Mouse (Mus musculus) midbrain, embryonic 13.5 days (tissue): ENCODE data around the gene Polh. TPM values are rescaled to one million over a fixed set of nuclear protein-coding genes. Genes with fewer than 3 reads are reported as not detected.

ENCODE experiments used
- ATAC-seq: fragments of 200-750 bp; cut with Nextera tagmentation; 2 replicates; pipeline ENCODE4 v1.8.0; 2017; ENCODE audit warnings: mild to moderate bottlenecking, moderate TSS enrichment, moderate library complexity
- H3K27ac ChIP-seq: fragments of 300-500 bp; sonication (generic); 2 replicates; pipeline ENCODE4 v1.5.1; 2015; ENCODE audit warnings: inconsistent platforms, mild to moderate bottlenecking, moderate library complexity
- H3K27me3 ChIP-seq: fragments of 300-500 bp; sonication (generic); 2 replicates; pipeline ENCODE4 v1.6.1; 2015; ENCODE audit warnings: mild to moderate bottlenecking, inconsistent platforms
- H3K36me3 ChIP-seq: fragments of 300-500 bp; sonication (generic); 2 replicates; pipeline ENCODE4 v1.6.1; 2015; ENCODE audit warnings: mild to moderate bottlenecking, inconsistent platforms
- H3K4me1 ChIP-seq: fragments of 300-500 bp; sonication (generic); replicated peaks from 2 replicates; pipeline ENCODE4 v1.6.1; 2015; ENCODE audit warnings: inconsistent platforms
- H3K4me2 ChIP-seq: fragments of 300-500 bp; sonication (generic); replicated peaks from 2 replicates; pipeline ENCODE4 v1.6.1; 2015; ENCODE audit warnings: moderate library complexity, mild to moderate bottlenecking, inconsistent platforms
- H3K4me3 ChIP-seq: fragments of 300-500 bp; sonication (generic); replicated peaks from 2 replicates; pipeline ENCODE4 v1.5.1; 2015; ENCODE audit warnings: mild to moderate bottlenecking, inconsistent platforms
- H3K9ac ChIP-seq: fragments of 300-500 bp; sonication (generic); replicated peaks from 2 replicates; pipeline ENCODE4 v1.6.1; 2015; ENCODE audit warnings: mild to moderate bottlenecking, inconsistent platforms
- H3K9me3 ChIP-seq: fragments of 300-500 bp; sonication (generic); 2 replicates; pipeline ENCODE4 v1.6.1; 2016; ENCODE audit warnings: mild to moderate bottlenecking, inconsistent platforms
- WGBS: fragments of 180-500 bp; shearing (Covaris S2); methylation state at CpG from one replicate; pipeline ENCODE4 v1.1.7; 2015; 5-methylcytosine and 5-hydroxymethylcytosine counted together
- polyA plus RNA-seq: library from polyadenylated mRNA; unstranded; fragments of >200 nt; fragmentation: Nextera tagmentation; extraction: Ambion mirVana; gene quantifications from 2 replicates; pipeline ENCODE4 v1.2.1, GENCODE M21; 2015

Gene Polh
- polyA plus RNA-seq, 1 experiment from 2014 or later, result 9.4 TPM

DNA sequence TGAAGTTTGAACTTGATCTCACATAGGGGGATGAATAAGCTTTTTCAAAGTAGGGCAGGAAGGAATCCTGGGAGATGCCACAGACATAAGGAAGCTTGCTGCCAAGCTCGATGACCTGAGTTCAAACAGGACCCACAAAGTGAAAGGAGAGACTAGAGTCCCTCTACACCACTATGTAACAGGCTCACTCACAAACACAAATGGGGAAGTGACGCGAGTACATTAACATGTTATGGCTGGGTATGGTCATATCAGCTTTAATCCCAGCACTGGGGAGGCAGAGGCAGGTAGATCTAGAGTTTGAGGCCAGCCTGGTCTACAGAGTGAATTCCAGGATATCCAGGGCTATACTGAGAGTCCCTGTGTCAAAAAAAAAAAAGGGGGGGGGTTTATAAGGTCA is 48.1 kb downstream of the Polh start:
- Histone ChIP-seq H3K36me3 (0 out of 2 replicates have a peak, but pooled peaks cover 4% of the 10 kb centered on the region), H3K9ac (no peak overlapping the region), H3K4me2 (peak overlapping the region; percentile 85; the same call in 1 of the 2 replicates), H3K4me3 (no peak overlapping the region), H3K9me3 (no peaks in the 10 kb centered on the region), H3K4me1 (peaks cover 10% of the 10 kb centered on the region), H3K27me3 (no peaks in the 10 kb centered on the region), H3K27ac (no peak overlapping the region)
- no peak for ATAC-seq
- 98% methylated on average over 3 of the region's 3 CpGs for WGBS

DNA sequence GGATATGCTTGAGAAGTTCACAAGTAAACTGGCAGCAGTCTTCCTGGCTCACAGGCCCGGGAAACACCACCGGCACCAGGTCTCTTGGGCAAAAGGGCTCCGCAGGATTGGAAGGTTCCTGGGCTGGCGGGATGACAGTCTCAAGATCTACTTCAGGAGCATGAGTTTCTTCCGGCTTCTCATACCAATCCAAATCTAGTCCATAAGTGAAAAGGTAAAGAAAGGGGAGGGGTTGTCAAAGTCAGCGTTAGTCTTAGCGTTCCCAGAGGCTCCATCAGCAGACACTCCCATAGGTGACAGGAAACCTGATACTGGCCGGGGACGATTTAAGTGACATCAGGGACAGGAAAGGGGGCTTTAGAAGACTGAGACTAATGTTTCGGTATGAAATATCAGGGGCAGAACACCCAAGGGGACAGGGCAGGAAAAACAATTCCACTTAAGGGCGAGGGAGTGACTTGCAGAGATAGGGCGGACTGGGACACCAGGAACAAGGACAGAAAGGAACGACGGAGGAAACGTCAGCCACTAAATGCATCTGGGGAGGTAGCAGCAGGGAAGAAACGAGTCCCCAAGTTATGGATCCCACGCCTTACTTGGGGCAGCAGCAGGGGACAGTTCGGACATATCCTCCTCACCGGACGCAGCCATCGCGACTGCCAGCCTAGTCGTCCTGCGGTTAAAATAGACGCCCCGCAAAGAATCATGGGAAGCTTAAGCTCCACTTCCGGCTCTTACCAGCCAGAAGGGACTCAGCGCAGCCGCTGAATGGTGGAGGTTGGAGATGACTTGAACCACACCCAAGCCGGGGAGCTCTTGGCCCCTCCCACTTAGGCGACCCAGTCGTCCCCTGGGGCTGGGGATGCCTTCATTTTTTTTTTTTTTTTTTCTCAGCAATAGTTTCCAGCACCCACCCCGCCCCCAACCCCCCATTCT is 49.3 kb downstream of the Polh start, which contains the start of gene Mad2l1bp:
Mad2l1bp (minus strand) TSS at position 707 of the 936 bp plus-strand sequence.
- 0 out of 2 replicates have a peak within 1 kb of the TSS, but pooled peaks have one; percentile 62 for H3K27ac ChIP-seq
- H3K9ac ChIP-seq, result peak within 1 kb of the TSS; percentile 74
- H3K9me3 ChIP-seq, result no peaks in the 10 kb centered on the region
- H3K27me3 ChIP-seq, result no peaks in the 10 kb centered on the region
- peak within 1 kb of the TSS; percentile 85 for H3K4me2 ChIP-seq
- peak; percentile 91 for ATAC-seq
- WGBS, result 9% methylated on average over 33 of the region's 33 CpGs
- H3K4me3 ChIP-seq, result peak within 1 kb of the TSS; percentile 70
- H3K36me3 ChIP-seq, result peaks cover 15% of the 10 kb centered on the region
- peaks cover 10% of the 10 kb centered on the region for H3K4me1 ChIP-seq

DNA sequence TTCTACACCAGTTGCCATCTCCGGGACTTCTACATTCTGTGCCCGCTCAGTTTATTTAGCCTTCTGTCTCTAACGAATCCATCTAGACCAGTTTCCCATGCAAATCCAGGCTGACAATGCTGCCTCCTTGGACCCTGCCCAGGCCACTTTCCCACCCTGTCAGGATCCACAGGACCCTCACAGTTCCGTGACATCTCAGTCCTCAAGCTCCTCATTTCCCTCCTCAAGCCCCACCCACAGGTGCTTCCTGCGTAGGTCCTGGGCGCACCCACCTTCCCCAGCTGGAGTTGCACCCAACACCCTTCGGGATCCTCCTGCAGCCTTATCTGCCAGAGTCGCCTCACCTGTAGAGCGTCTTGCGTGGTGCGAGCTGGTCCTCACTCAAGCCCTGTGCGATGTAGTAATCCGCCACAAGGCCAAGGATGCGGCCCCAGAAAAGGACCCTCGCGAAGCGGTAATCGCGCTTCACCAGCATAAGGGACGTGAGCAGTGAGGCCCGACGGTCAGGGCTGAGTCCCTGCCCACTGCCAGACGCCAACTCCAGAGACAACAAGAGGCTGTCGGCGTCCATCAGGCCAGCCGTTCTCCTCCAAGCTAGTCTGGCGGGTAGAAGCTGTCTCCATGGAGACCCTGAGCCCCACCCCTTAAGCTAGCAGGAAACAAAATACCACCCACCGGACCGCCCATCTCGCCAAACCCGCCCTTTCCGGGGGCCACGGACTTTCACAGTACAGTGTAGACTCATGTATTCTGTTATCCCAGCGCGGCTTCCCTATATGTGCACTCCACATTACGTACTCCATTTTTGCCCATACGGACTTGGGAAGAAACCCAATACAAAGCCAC is 58.6 kb downstream of the Polh start, which contains the start of gene Rsph9:
Rsph9 (minus strand) TSS at position 639 of the 846 bp plus-strand sequence.
- WGBS, result 5% methylated on average over 37 of the region's 37 CpGs
- Histone ChIP-seq H3K27ac (no peak within 1 kb of the TSS), H3K9ac (peak within 1 kb of the TSS; percentile 66), H3K9me3 (no peaks in the 10 kb centered on the region), H3K27me3 (no peaks in the 10 kb centered on the region), H3K4me2 (peak within 1 kb of the TSS; percentile 69), H3K4me1 (peaks cover 15% of the 10 kb centered on the region), H3K4me3 (peak within 1 kb of the TSS; percentile 48), H3K36me3 (peaks cover 31% of the 10 kb centered on the region)
- ATAC-seq, result peak; percentile 94

DNA sequence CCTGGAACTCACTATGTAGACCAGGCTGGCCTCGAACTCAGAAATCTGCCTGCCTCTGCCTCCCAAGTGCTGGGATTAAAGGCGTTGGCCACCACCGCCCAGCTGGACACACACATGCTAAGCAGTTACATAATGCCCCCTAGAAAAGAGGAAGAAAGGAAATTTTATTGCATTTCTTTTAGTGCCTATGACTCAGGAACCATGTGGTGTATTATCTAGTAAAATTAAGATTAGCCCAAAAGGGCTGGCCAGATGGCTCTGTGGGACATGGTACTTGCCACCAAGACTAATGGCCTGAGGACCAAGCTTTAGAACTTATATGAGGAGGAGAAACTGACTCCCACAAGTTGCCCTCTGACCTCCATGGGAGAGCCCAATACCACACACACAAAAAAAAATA is 62.6 kb downstream of the Polh start:
- 94% methylated on average over 3 of the region's 3 CpGs for WGBS
- no peaks in the 10 kb centered on the region for H3K27me3 ChIP-seq
- peaks cover 8% of the 10 kb centered on the region for H3K36me3 ChIP-seq
- no peak overlapping the region for H3K4me2 ChIP-seq
- H3K9me3 ChIP-seq, result no peaks in the 10 kb centered on the region
- no peak for ATAC-seq
- no peak overlapping the region for H3K27ac ChIP-seq
- H3K4me1 ChIP-seq, result peaks cover 15% of the 10 kb centered on the region
- no peak overlapping the region for H3K9ac ChIP-seq
- H3K4me3 ChIP-seq, result no peak overlapping the region

DNA sequence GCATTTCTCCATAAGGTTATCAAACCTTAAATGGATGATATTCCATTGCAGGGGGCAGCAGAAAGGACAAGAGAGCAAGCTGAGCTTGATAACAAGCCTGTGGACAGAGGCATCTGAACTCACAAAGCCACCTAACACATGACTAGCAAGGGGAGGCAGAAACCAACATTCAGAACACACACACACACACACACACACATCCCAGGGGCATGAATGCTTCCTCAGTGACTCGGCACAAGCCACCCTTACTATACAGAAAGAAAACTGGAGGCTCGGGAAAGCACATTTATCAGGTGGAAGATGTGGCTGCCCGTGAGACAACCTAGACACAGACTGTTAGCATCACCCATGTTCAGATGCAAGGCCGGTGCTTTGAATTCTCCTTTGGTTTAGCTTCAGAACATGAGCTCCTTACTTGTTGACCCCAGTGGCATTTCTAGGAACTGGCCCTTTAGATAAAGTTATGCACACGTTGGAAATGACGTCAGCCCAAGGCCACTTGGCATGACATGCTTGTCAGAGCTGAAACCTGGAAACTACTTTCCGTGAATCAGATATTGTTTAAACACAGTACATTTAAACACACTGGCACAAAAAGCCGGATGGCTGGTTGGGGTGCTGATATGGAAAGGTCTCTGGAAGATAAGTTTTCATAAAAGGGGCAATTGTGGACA is 63.7 kb downstream of the Polh start:
- Histone ChIP-seq H3K9ac (no peak overlapping the region; the same call in 1 of the 2 replicates), H3K4me3 (no peak overlapping the region), H3K36me3 (peaks cover 11% of the 10 kb centered on the region), H3K9me3 (no peaks in the 10 kb centered on the region), H3K4me2 (no peak overlapping the region), H3K27me3 (no peaks in the 10 kb centered on the region), H3K27ac (no peak overlapping the region), H3K4me1 (peaks cover 11% of the 10 kb centered on the region)
- 80% methylated on average over 8 of the region's 8 CpGs for WGBS
- no peak for ATAC-seq

DNA sequence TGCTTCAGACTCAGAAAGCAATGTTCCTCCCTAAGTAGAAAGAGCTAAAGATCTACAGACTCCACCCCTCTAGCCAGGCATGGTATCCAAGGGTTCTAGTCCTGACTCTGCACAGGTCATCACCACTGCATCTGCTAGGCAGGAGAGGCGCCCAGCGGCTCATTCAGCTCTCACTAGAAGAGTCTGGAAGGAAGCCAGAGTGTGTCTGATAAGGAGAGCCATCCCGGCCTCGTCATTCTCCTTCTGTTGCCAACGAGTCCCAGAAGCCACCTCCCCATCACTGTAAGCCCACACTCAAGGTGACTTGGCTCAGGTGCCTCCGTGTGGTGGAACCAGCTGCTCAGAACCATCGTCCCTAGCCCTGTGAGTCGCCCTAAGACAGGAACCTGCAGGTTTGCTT is 69.6 kb downstream of the Polh start:
- H3K4me1 ChIP-seq, result 0 out of 2 replicates have a peak, but pooled peaks cover 3% of the 10 kb centered on the region
- 82% methylated on average over 8 of the region's 8 CpGs for WGBS
- no peak overlapping the region for H3K4me3 ChIP-seq
- no peak overlapping the region for H3K27ac ChIP-seq
- H3K27me3 ChIP-seq, result no peaks in the 10 kb centered on the region
- no peak overlapping the region for H3K4me2 ChIP-seq
- ATAC-seq, result no peak
- H3K36me3 ChIP-seq, result peaks cover 41% of the 10 kb centered on the region
- H3K9ac ChIP-seq, result no peak overlapping the region
- no peaks in the 10 kb centered on the region for H3K9me3 ChIP-seq

DNA sequence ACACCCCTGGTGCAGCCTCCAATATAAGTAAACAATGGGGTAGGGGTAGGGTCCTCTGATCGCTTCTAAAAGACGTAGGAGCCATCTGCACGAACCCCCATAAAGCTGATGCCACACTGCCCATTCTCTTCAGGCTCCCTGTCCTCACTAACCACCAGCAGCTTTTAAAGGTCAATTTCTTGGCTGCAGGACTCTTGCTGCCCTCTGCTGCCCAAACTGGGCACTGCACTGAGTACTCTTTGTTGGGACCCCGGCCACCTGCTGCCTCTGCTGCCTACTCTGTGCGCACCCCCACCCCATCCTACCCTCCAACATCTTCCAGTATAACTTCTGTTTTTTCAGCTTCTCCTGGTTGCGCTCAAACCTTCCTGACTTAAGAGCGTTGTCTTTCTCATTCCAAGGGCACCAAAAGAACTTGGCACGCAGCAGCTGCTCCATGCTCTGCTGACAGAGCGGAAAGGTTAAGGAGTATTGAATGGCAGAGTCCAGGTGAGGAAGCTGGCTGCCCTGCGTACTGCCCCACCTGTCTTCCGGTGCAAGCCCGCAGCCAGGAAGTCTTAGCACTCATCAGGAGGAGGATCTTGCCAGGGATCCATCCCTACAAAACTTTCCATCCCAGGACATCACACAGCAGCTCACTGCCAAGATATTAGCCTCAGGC is 70.3 kb downstream of the Polh start:
- H3K27ac ChIP-seq, result no peak overlapping the region
- WGBS, result 13% methylated on average over 12 of the region's 12 CpGs
- H3K9me3 ChIP-seq, result no peaks in the 10 kb centered on the region
- peak; percentile 51; the same call in 1 of the 2 replicates for ATAC-seq
- H3K27me3 ChIP-seq, result no peaks in the 10 kb centered on the region
- H3K4me2 ChIP-seq, result no peak overlapping the region
- H3K4me3 ChIP-seq, result no peak overlapping the region
- no peak overlapping the region for H3K9ac ChIP-seq
- peaks cover 48% of the 10 kb centered on the region for H3K36me3 ChIP-seq
- H3K4me1 ChIP-seq, result 0 out of 2 replicates have a peak, but pooled peaks cover 3% of the 10 kb centered on the region

DNA sequence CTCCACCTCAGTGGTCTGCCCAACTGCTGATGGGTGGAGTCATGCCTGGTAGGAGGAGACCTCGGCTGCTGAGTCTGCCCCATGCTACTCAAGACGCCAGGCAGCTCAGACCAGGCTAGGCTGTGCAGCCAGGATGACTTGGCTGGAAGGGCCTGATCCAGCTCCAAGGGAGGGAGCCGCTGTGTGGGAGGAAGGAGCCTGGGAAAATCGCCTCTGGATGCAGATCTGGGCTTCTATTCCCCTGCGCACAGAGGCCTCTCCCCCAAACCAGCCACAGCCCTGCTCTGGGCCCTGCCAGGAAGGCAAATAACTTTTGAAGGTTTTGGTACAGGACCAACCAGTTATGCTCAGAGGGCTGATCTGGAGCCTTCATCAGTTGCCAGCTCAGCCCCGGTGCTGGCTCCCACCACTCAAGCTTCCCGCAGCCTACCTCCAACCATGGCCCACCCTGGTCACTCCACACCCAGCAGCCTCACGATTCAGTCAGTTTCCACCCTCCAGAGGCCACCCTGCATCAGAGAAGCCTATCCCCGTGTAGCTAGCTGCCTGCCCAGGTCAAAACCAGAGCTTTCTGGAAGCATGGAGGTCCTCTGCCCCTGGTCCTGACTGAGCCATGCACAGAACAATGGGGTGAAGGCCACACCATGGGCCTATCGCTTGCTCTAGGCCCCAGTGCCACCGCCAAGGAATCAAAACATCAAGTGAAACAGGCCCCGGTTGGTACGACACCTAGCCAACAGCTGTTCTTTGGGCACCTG is 72.5 kb downstream of the Polh start:
- H3K4me2 ChIP-seq, result no peak overlapping the region
- H3K27me3 ChIP-seq, result no peaks in the 10 kb centered on the region
- peaks cover 63% of the 10 kb centered on the region for H3K36me3 ChIP-seq
- no peak overlapping the region for H3K4me3 ChIP-seq
- ATAC-seq, result no peak
- H3K9me3 ChIP-seq, result no peaks in the 10 kb centered on the region
- no peak overlapping the region for H3K9ac ChIP-seq
- WGBS, result 83% methylated on average over 13 of the region's 13 CpGs
- H3K4me1 ChIP-seq, result 0 out of 2 replicates have a peak, but pooled peaks cover 3% of the 10 kb centered on the region
- H3K27ac ChIP-seq, result no peak overlapping the region

DNA sequence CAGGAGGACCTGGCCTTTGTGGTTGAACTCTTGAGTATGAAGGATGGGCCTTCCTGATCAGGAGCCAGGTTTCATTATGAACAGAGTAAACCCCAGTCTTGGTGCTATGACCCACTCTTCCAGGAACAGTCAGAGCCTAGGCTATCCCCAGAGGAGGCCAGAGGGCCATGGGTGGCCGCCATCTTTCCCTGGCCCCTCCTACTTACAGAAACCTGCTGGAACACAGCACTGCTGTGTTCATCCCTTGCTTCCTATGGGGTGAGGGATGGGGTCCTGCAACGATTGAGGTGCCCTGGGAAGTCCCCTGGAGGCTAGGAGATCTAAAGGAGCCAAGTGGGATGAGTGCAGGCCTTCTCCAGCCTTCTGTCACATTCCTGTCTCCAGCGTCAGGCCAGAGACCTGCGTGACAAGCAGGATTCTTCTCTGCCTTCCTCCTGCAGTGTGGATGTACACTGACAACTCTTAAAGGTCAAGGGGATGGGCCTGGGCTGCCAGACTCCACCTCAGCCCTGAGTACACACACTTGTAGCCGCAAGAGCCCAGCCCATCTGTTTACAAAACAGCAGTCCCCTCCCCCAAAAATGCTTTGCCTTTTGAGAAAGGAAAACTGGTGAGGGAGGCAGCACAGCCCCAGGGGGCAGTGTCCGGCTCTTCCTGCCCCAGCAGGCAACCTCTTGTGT is 74.5 kb downstream of the Polh start:
- Histone ChIP-seq H3K4me3 (no peak overlapping the region), H3K4me2 (no peak overlapping the region), H3K9me3 (no peaks in the 10 kb centered on the region), H3K36me3 (peaks cover 79% of the 10 kb centered on the region), H3K27ac (no peak overlapping the region), H3K9ac (no peak overlapping the region), H3K27me3 (no peaks in the 10 kb centered on the region), H3K4me1 (0 out of 2 replicates have a peak, but pooled peaks cover 3% of the 10 kb centered on the region)
- WGBS, result 89% methylated on average over 6 of the region's 6 CpGs
- ATAC-seq, result no peak

DNA sequence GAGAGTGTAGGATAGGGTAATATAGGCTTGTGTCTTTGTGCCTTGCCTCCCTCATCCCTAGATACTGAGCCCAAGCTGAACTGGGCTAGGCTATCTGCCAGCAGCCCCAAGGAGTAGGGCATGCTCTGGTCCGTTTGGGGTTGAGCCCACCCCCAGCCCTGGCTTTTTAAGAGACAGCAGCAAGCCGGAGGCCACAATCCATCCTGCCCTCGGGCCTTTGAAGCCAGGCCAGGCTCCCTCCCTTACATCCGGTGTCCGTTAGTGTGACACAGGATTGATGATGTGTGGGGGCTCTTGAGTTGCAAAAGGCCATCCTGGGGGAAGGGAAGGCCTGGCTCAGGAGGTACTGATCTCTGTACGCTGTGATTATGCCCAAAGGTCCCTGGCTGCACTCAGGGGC is 75.8 kb downstream of the Polh start:
- H3K4me2 ChIP-seq, result no peak overlapping the region
- H3K27ac ChIP-seq, result no peak overlapping the region
- H3K36me3 ChIP-seq, result peaks cover 92% of the 10 kb centered on the region
- no peaks in the 10 kb centered on the region for H3K27me3 ChIP-seq
- H3K9ac ChIP-seq, result no peak overlapping the region
- ATAC-seq, result no peak
- WGBS, result 86% methylated on average over 6 of the region's 6 CpGs
- H3K9me3 ChIP-seq, result no peaks in the 10 kb centered on the region
- H3K4me1 ChIP-seq, result no peaks in the 10 kb centered on the region
- no peak overlapping the region for H3K4me3 ChIP-seq
